In genomic region chr17:46029554-46030207, GRCm38 (mm10) we compare ENCODE assay signal across 7 mouse cellular contexts. TPM values are rescaled to one million over a fixed set of nuclear protein-coding genes. Genes with fewer than 3 reads are reported as not detected.
A peak's percentile ranks its signal among the peaks of the same experiment; 100 is the strongest.
DNase-seq lines count a peak whose midpoint lies in the region; ATAC-seq and TF ChIP-seq lines count a peak whose summit lies in the region.

No protein-coding gene starts in this region.

- peaks cover 5% of the 10 kb centered on the region; the same call in 1 of the 2 replicates for H3K4me1 ChIP-seq in spleen, adult 2 months (ENCODE audit: control insufficient read depth, insufficient read depth, insufficient read length)
- H3K4me1 ChIP-seq in forebrain, embryonic 15.5 days: peaks cover 62% of the 10 kb centered on the region
- H3K4me1 ChIP-seq in kidney, embryonic 16.5 days (ENCODE audit: insufficient read depth, low read length): peaks cover 55% of the 10 kb centered on the region
- peaks cover 29% of the 10 kb centered on the region for H3K4me1 ChIP-seq in neural tube, embryonic 11.5 days (ENCODE audit: control insufficient read depth, insufficient read depth, low read length)

- no peaks in the 10 kb centered on the region for H3K36me3 ChIP-seq in spleen, adult 2 months (ENCODE audit: control insufficient read depth, insufficient read depth, low read length)
- peaks cover 5% of the 10 kb centered on the region for H3K36me3 ChIP-seq in forebrain, embryonic 15.5 days
- peaks cover 13% of the 10 kb centered on the region for H3K36me3 ChIP-seq in kidney, embryonic 16.5 days (ENCODE audit: insufficient read depth, low read length)
- H3K36me3 ChIP-seq in neural tube, embryonic 11.5 days (ENCODE audit: control insufficient read depth, insufficient read depth, low read length): peaks cover 2% of the 10 kb centered on the region; the same call in 1 of the 2 replicates

- no peak overlapping the region for H3K27ac ChIP-seq in spleen, adult 2 months (ENCODE audit: insufficient read depth, low read length)
- H3K27ac ChIP-seq in forebrain, embryonic 15.5 days (replicated peaks): peak overlapping the region; percentile 91
- peak overlapping the region; percentile 96 for H3K27ac ChIP-seq in kidney, embryonic 16.5 days (ENCODE audit: low read length)
- no peak overlapping the region for H3K27ac ChIP-seq in neural tube, embryonic 11.5 days (ENCODE audit: low read depth, low read length)

- ATAC-seq in forebrain, embryonic 15.5 days (replicated peaks): no peak
- ATAC-seq in kidney, embryonic 16.5 days (ENCODE audit: low FRiP score, low TSS enrichment): no peak
- no peak for ATAC-seq in neural tube, embryonic 11.5 days (ENCODE audit: insufficient read depth, low FRiP score, low TSS enrichment)

- no peak for TF ChIP-seq POLR2A in spleen, adult 2 months (IDR thresholded peaks at IDR 0.05; ENCODE audit: low read depth, low read length)

- TF ChIP-seq CTCF in spleen, adult 2 months (IDR thresholded peaks at IDR 0.05; ENCODE audit: extremely low read depth, insufficient read depth, insufficient read length, insufficient replicate concordance): no peak

- no peaks in the 10 kb centered on the region for H3K9me3 ChIP-seq in forebrain, embryonic 15.5 days
- H3K9me3 ChIP-seq in kidney, embryonic 16.5 days (ENCODE audit: low read length): no peaks in the 10 kb centered on the region
- no peaks in the 10 kb centered on the region for H3K9me3 ChIP-seq in neural tube, embryonic 11.5 days (ENCODE audit: control insufficient read depth, low read length)

- WGBS in spleen, adult 2 months: 19% methylated on average over 7 of the region's 7 CpGs
- WGBS in forebrain, embryonic 15.5 days: 11% methylated on average over 7 of the region's 7 CpGs
- 13% methylated on average over 7 of the region's 7 CpGs for WGBS in kidney, embryonic 16.5 days
- WGBS in neural tube, embryonic 11.5 days: 16% methylated on average over 7 of the region's 7 CpGs

- peak overlapping the region; percentile 79 for H3K9ac ChIP-seq in forebrain, embryonic 15.5 days (replicated peaks)
- peak overlapping the region; percentile 87 for H3K9ac ChIP-seq in kidney, embryonic 16.5 days (replicated peaks; ENCODE audit: low read length)
- peak overlapping the region; percentile 94 for H3K9ac ChIP-seq in neural tube, embryonic 11.5 days (ENCODE audit: low read length)

- peak overlapping the region; percentile 96 for H3K4me2 ChIP-seq in forebrain, embryonic 15.5 days (replicated peaks)
- H3K4me2 ChIP-seq in kidney, embryonic 16.5 days (replicated peaks; ENCODE audit: low read depth, low read length): peak overlapping the region; percentile 92
- peak overlapping the region; percentile 89 for H3K4me2 ChIP-seq in neural tube, embryonic 11.5 days (ENCODE audit: low read depth)

- peak overlapping the region; percentile 56; the same call in 1 of the 2 replicates for H3K4me3 ChIP-seq in spleen, adult 2 months (ENCODE audit: extremely low read depth, insufficient read depth, insufficient read length)
- H3K4me3 ChIP-seq in forebrain, embryonic 15.5 days: peak overlapping the region; percentile 92
- peak overlapping the region; percentile 77 for H3K4me3 ChIP-seq in kidney, embryonic 16.5 days (ENCODE audit: low read length)
- peak overlapping the region; percentile 91 for H3K4me3 ChIP-seq in neural tube, embryonic 11.5 days (ENCODE audit: low read depth, low read length)

- peaks cover 16% of the 10 kb centered on the region for H3K27me3 ChIP-seq in spleen, adult 2 months (ENCODE audit: control insufficient read depth, insufficient read depth, low read length)
- H3K27me3 ChIP-seq in forebrain, embryonic 15.5 days: no peaks in the 10 kb centered on the region
- no peaks in the 10 kb centered on the region for H3K27me3 ChIP-seq in kidney, embryonic 16.5 days (ENCODE audit: insufficient read depth, low read length)
- no peaks in the 10 kb centered on the region for H3K27me3 ChIP-seq in neural tube, embryonic 11.5 days (ENCODE audit: control insufficient read depth, insufficient read depth, low read length)

- DNase-seq in spleen, adult 2 months (ENCODE audit: low read depth in 1 of 2, low spot score in 2 of 2): no peak
- no peak for DNase-seq in spleen, adult 12 weeks (ENCODE audit: low spot score)
- DNase-seq in neural tube, embryonic 11.5 days (ENCODE audit: low spot score): no peak
- no peak for DNase-seq in urinary bladder, adult 2 months (ENCODE audit: low spot score)
- DNase-seq in layer of hippocampus, adult 18-20 months (ENCODE audit: low spot score in 2 of 2): no peak

RNA-seq across cellular contexts. Expression of gene Vegfa, which starts 2.5 kb away (rescaled TPM):
- polyA plus RNA-seq in spleen, adult 2 months (2012; rRNA removed): 92.9 and 106 TPM in 2 replicates
- polyA plus RNA-seq in forebrain, embryonic 15.5 days (2015; fragmentation: Nextera tagmentation; extraction: Ambion mirVana): 3.1 and 3.6 TPM in 2 replicates
- 5.7 and 5.9 TPM in 2 replicates for polyA plus RNA-seq in kidney, embryonic 16.5 days (2015; fragmentation: Nextera tagmentation; extraction: Ambion mirVana)
- 2.3 and 3.4 TPM in 2 replicates for polyA plus RNA-seq in neural tube, embryonic 11.5 days (2014; fragmentation: Nextera tagmentation; extraction: Ambion mirVana)
- 98.3 and 138 TPM in 2 replicates for polyA plus RNA-seq in urinary bladder, adult 2 months (2012; rRNA removed)
- total RNA-seq in layer of hippocampus, adult 18-20 months (2021): 10 to 100 TPM; 61.8 to 68.9 TPM

Comparison
In these comparisons a context has a peak if more than half of its experiments do, and no peak if none do; other contexts are left out.
1. H3K27ac ChIP-seq: peak in forebrain, embryonic 15.5 days (single experiment) and kidney, embryonic 16.5 days (single experiment); none in spleen, adult 2 months (single experiment) and neural tube, embryonic 11.5 days (single experiment).
2. RNA of gene Vegfa, which starts 2.5 kb away (polyA plus RNA-seq): 98.3 to 138 TPM in urinary bladder, adult 2 months and 92.9 to 106 TPM in spleen, adult 2 months; 5.7 to 5.9 TPM in kidney, embryonic 16.5 days, 2.3 to 3.4 TPM in neural tube, embryonic 11.5 days and 3.1 to 3.6 TPM in forebrain, embryonic 15.5 days; every median in the first group is over 10 times any median in the second.
3. Peak in every context shown above with its lines, with median percentiles within 50 percentile points of each other: H3K4me3 ChIP-seq, H3K4me2 ChIP-seq and H3K9ac ChIP-seq.